Mouse (Mus musculus): Measurements from ENCODE around the gene Arhgap15. TPM values are rescaled to one million over a fixed set of nuclear protein-coding genes. Genes with fewer than 3 reads are reported as not detected.

Arhgap15 gene
- polyA plus RNA-seq, 1 experiment from 2014 or later, result 0.30 TPM

GRCm38 (mm10) chr2:43749321-43749720, 697 bp downstream of the Arhgap15 start:
- Histone ChIP-seq H3K36me3 (replicated peaks) (no peaks in the 10 kb centered on the region), H3K27me3 (ENCODE audit: poor library complexity, severe bottlenecking) (no peaks in the 10 kb centered on the region), H3K4me1 (no peaks in the 10 kb centered on the region), H3K4me3 (no peak overlapping the region), H3K9me3 (no peaks in the 10 kb centered on the region), H3K27ac (no peak overlapping the region)
- no peak for DNase-seq (ENCODE audit: extremely low spot score, low spot score)
- WGBS, result 88% methylated on average over 3 of the region's 3 CpGs

GRCm38 (mm10) chr2:43755899-43756298, 7.3 kb downstream of the Arhgap15 start:
- no peaks in the 10 kb centered on the region for H3K4me1 ChIP-seq
- H3K4me3 ChIP-seq, result no peak overlapping the region
- WGBS, result 94% methylated on average over 3 of the region's 3 CpGs
- H3K27me3 ChIP-seq (ENCODE audit: poor library complexity, severe bottlenecking), result no peaks in the 10 kb centered on the region
- no peak overlapping the region for H3K27ac ChIP-seq
- H3K9me3 ChIP-seq, result no peaks in the 10 kb centered on the region
- no peaks in the 10 kb centered on the region for H3K36me3 ChIP-seq (replicated peaks)
- no peak for DNase-seq (ENCODE audit: extremely low spot score, low spot score)

GRCm38 (mm10) chr2:43756626-43757025, 8.0 kb downstream of the Arhgap15 start:
- H3K36me3 ChIP-seq (replicated peaks), result no peaks in the 10 kb centered on the region
- 82% methylated on average over 2 of the region's 2 CpGs for WGBS
- no peaks in the 10 kb centered on the region for H3K4me1 ChIP-seq
- no peaks in the 10 kb centered on the region for H3K27me3 ChIP-seq (ENCODE audit: poor library complexity, severe bottlenecking)
- H3K9me3 ChIP-seq, result no peaks in the 10 kb centered on the region
- no peak for DNase-seq (ENCODE audit: extremely low spot score, low spot score)
- no peak overlapping the region for H3K27ac ChIP-seq
- H3K4me3 ChIP-seq, result no peak overlapping the region

DNA sequence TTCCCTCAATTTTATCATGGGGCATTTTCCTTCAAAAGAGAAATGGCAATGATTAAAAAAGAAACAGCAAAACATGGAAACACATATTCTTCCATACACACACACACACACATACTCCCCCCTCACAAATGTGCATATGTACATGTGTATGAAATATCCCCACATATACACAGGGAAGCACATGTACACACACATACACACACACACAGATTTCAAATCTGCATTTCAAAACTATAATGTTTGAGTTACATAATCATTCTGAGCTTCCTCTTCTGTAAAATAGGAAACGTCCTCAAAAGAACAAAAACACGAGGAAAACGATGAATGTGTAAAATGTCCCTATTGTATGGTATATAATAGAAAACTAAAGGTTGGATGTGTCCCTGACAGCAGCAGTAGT, 13.1 kb downstream of the Arhgap15 start:
- Histone ChIP-seq H3K4me3 (no peak overlapping the region), H3K36me3 (replicated peaks) (no peaks in the 10 kb centered on the region), H3K9me3 (no peaks in the 10 kb centered on the region), H3K27me3 (ENCODE audit: poor library complexity, severe bottlenecking) (no peaks in the 10 kb centered on the region), H3K4me1 (no peaks in the 10 kb centered on the region), H3K27ac (no peak overlapping the region)
- WGBS, result 95% methylated on average over 3 of the region's 3 CpGs
- no peak for DNase-seq (ENCODE audit: extremely low spot score, low spot score)

DNA sequence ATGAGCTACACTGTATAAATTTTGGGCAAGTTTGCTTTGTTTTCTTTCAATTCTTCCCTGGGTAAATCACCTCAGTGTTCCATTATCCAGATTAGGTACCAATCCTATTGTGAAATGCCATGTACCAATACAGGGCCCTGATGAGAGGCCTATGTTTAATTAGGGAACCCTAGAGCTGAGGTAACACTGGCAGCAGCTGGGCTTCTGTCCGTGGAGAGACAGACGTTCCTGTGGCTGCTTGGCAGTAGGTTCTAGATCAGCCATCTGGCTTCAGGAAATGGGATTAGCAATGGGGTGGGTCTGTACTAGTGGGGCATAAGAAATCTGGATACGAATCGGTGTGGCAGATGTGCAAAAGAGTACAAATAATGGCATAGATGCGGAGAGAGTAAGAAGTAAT, 14.7 kb downstream of the Arhgap15 start:
- no peak overlapping the region for H3K4me3 ChIP-seq
- WGBS, result 78% methylated on average over 5 of the region's 5 CpGs

GRCm38 (mm10) chr2:43764456-43764855, 15.8 kb downstream of the Arhgap15 start:
- no peaks in the 10 kb centered on the region for H3K36me3 ChIP-seq (replicated peaks)
- no peak overlapping the region for H3K4me3 ChIP-seq
- no peaks in the 10 kb centered on the region for H3K9me3 ChIP-seq
- H3K4me1 ChIP-seq, result no peaks in the 10 kb centered on the region
- no peak overlapping the region for H3K27ac ChIP-seq
- DNase-seq (ENCODE audit: extremely low spot score, low spot score), result no peak
- 87% methylated on average over 1 of the region's 1 CpGs for WGBS
- H3K27me3 ChIP-seq (ENCODE audit: poor library complexity, severe bottlenecking), result no peaks in the 10 kb centered on the region

More for the DNA sequence above, 14.7 kb downstream of the Arhgap15 start:
- no peaks in the 10 kb centered on the region for H3K27me3 ChIP-seq (ENCODE audit: poor library complexity, severe bottlenecking)
- no peaks in the 10 kb centered on the region for H3K9me3 ChIP-seq
- H3K36me3 ChIP-seq (replicated peaks), result no peaks in the 10 kb centered on the region
- H3K27ac ChIP-seq, result no peak overlapping the region
- DNase-seq (ENCODE audit: extremely low spot score, low spot score), result no peak
- H3K4me1 ChIP-seq, result no peaks in the 10 kb centered on the region

DNA sequence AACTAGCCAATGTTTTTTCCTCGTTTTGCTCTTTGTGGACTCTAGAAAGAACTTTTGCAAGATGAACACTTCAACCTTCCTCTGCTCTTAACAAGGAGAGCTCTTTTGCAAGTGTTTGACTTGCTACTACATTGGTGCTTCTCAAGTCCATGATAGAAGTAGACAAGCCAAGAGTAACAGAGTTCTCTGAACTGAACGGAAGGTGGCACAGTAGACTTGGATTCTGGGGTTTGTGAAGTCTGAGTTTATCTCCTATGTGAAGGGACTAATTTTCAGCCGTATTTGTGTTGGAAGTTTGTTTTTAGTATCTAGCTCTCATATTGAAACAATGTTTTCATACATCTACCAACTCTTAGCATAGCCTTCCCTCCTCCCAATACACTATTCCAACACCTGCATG, 17.6 kb downstream of the Arhgap15 start:
- Histone ChIP-seq H3K4me3 (no peak overlapping the region), H3K27me3 (ENCODE audit: poor library complexity, severe bottlenecking) (no peaks in the 10 kb centered on the region), H3K36me3 (replicated peaks) (no peaks in the 10 kb centered on the region), H3K9me3 (no peaks in the 10 kb centered on the region), H3K4me1 (no peaks in the 10 kb centered on the region), H3K27ac (no peak overlapping the region)
- DNase-seq (ENCODE audit: extremely low spot score, low spot score), result no peak
- 87% methylated on average over 3 of the region's 3 CpGs for WGBS

GRCm38 (mm10) chr2:43769850-43770570, 21.4 kb downstream of the Arhgap15 start:
- Histone ChIP-seq H3K4me1 (no peaks in the 10 kb centered on the region), H3K4me3 (no peak overlapping the region), H3K27ac (no peak overlapping the region), H3K9me3 (no peaks in the 10 kb centered on the region), H3K36me3 (replicated peaks) (no peaks in the 10 kb centered on the region), H3K27me3 (ENCODE audit: poor library complexity, severe bottlenecking) (no peaks in the 10 kb centered on the region)
- WGBS, result 95% methylated on average over 2 of the region's 2 CpGs
- DNase-seq (ENCODE audit: extremely low spot score, low spot score), result no peak

- H3K4me3 ChIP-seq, result no peak overlapping the region
- no peaks in the 10 kb centered on the region for H3K36me3 ChIP-seq (replicated peaks)
- 90% methylated on average over 5 of the region's 5 CpGs for WGBS
- no peaks in the 10 kb centered on the region for H3K4me1 ChIP-seq
- H3K27ac ChIP-seq, result no peak overlapping the region
- no peak for DNase-seq (ENCODE audit: extremely low spot score, low spot score)
- H3K27me3 ChIP-seq (ENCODE audit: poor library complexity, severe bottlenecking), result 0 out of 2 replicates have a peak, but pooled peaks cover 6% of the 10 kb centered on the region
- H3K9me3 ChIP-seq, result no peaks in the 10 kb centered on the region
Observed at GRCm38 (mm10) chr2:43772640-43773039, 24.0 kb downstream of the Arhgap15 start.

- H3K4me3 ChIP-seq, result no peak overlapping the region
- no peak overlapping the region for H3K27ac ChIP-seq
- WGBS, result 77% methylated on average over 3 of the region's 3 CpGs
- DNase-seq (ENCODE audit: extremely low spot score, low spot score), result no peak
- peaks cover 15% of the 10 kb centered on the region for H3K4me1 ChIP-seq
- no peaks in the 10 kb centered on the region for H3K9me3 ChIP-seq
- H3K27me3 ChIP-seq (ENCODE audit: poor library complexity, severe bottlenecking), result peaks cover 88% of the 10 kb centered on the region
- no peaks in the 10 kb centered on the region for H3K36me3 ChIP-seq (replicated peaks)
Observed at GRCm38 (mm10) chr2:43782157-43782556, 33.5 kb downstream of the Arhgap15 start.

DNA sequence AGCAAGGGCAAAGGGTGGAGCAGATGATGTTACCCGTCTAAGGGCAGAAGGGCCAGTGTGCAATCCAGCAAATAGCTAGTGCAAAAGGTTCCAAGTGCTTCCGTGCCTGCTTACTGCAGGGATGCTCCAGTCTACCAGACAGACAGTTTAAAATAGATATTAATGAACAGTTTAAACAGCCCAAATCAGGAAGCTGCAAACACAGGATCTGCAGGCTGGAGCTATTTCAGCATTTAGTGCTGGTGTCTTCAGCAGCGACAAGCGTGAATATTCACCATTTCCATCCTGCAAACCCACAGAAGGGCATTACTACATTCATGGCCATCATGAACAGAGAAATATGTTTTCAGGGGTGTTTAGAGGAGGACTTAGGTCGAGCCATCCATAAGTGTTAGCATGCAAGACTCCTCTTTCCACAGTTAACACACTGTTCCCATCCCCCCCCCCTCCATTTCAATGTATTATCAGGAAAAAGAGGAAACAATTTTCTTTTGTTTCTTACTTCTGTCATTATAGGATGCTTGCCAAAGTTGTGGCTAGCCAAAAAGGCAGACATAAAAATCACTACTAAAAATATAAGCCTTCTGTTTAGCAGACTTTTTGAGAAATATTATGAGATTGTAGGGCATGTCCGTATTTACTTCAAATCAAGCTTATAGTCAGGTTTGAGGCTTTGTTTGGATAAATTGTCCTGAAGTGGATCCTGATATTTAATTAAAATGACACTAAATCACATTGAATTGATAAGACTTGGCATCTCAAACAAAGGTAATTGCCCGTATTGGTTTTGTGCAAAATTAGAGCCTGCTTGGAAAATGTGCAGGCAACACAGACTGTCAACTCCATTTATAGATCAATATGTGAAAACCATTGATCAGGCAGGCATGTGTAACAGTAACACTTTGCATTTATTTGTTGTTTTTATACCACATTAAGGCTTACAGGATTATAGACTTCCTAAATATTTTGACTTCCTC, 35.4 kb downstream of the Arhgap15 start:
- Histone ChIP-seq H3K4me3 (no peak overlapping the region), H3K27ac (no peak overlapping the region), H3K4me1 (peaks cover 21% of the 10 kb centered on the region), H3K9me3 (no peaks in the 10 kb centered on the region), H3K27me3 (ENCODE audit: poor library complexity, severe bottlenecking) (peaks cover 95% of the 10 kb centered on the region), H3K36me3 (replicated peaks) (no peaks in the 10 kb centered on the region)
- 79% methylated on average over 7 of the region's 7 CpGs for WGBS
- no peak for DNase-seq (ENCODE audit: extremely low spot score, low spot score)

- no peaks in the 10 kb centered on the region for H3K9me3 ChIP-seq
- H3K27me3 ChIP-seq (ENCODE audit: poor library complexity, severe bottlenecking), result peaks cover 96% of the 10 kb centered on the region
- DNase-seq (ENCODE audit: extremely low spot score, low spot score), result no peak
- no peaks in the 10 kb centered on the region for H3K36me3 ChIP-seq (replicated peaks)
- 16% methylated on average over 3 of the region's 3 CpGs for WGBS
- no peak overlapping the region for H3K4me3 ChIP-seq
- H3K4me1 ChIP-seq, result peaks cover 21% of the 10 kb centered on the region
- H3K27ac ChIP-seq, result no peak overlapping the region
Observed at GRCm38 (mm10) chr2:43786101-43786500, 37.5 kb downstream of the Arhgap15 start.

DNA sequence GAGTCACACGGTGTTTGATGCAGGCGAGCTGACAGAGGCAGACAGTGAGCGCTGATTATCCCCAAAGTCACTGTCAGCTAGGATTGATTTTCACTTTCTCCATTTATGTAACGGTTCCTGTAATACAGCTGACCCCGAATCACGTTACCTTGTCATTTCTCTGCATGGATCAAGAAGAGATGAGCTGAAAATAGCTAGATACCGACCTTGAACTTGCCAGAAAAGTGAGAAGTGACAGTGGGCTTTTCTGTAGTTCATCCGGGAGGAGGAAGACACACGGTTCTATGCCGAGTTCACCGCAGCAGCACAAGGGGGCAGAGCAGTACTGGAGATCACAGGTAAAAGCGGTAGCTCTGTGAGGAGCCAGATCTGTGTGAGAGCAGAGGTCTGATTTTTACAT, 38.5 kb downstream of the Arhgap15 start:
- Histone ChIP-seq H3K4me3 (no peak overlapping the region), H3K27me3 (ENCODE audit: poor library complexity, severe bottlenecking) (peaks cover 96% of the 10 kb centered on the region), H3K4me1 (peaks cover 21% of the 10 kb centered on the region), H3K27ac (no peak overlapping the region), H3K36me3 (replicated peaks) (no peaks in the 10 kb centered on the region), H3K9me3 (no peaks in the 10 kb centered on the region)
- 54% methylated on average over 12 of the region's 12 CpGs for WGBS
- no peak for DNase-seq (ENCODE audit: extremely low spot score, low spot score)
